Mouse (Mus musculus) cortical plate, adult 2 months (tissue): ENCODE data around the gene Usp42. TPM values are rescaled to one million over a fixed set of nuclear protein-coding genes. Genes with fewer than 3 reads are reported as not detected.

Source experiments
- H3K27ac ChIP-seq: fragments of 200-500 bp; 2 replicates; pipeline ENCODE4 v1.5.1; 2012; ENCODE audit warnings: low read length, control low read depth, inconsistent platforms; ENCODE audit not compliant: insufficient read depth
- H3K4me1 ChIP-seq: fragments of 200-500 bp; 2 replicates; pipeline ENCODE4 v1.6.1; 2011; ENCODE audit warnings: low read length; ENCODE audit not compliant: control insufficient read depth, insufficient read depth
- H3K4me3 ChIP-seq: fragments of 200-500 bp; 2 replicates; pipeline ENCODE4 v1.5.1; 2011; ENCODE audit warnings: mild to moderate bottlenecking, low read length, control low read depth; ENCODE audit not compliant: insufficient read depth
- CTCF ChIP-seq: fragments of 200-500 bp; IDR thresholded peaks from 2 replicates; pipeline ENCODE4 v1.5.1; 2011; ENCODE audit warnings: mild to moderate bottlenecking, control low read depth, low read length; ENCODE audit not compliant: insufficient read depth; ENCODE audit errors: extremely low read depth
- POLR2A ChIP-seq: fragments of 200-500 bp; IDR thresholded peaks from 2 replicates; pipeline ENCODE4 v1.6.1; 2011; ENCODE audit warnings: mild to moderate bottlenecking, low read length, control low read depth; ENCODE audit not compliant: insufficient read depth; ENCODE audit errors: extremely low read depth
- polyA plus RNA-seq: library from polyadenylated mRNA; depleted of rRNA; stranded (reverse); fragments of >200 nt; gene quantifications from 2 replicates; pipeline ENCODE4 v1.2.3, GENCODE M21; 2012

Usp42 gene
- polyA plus RNA-seq, 1 experiment: 10.9 TPM

- no peak overlapping the region for H3K4me3 ChIP-seq
- H3K27ac ChIP-seq: peak overlapping the region; percentile 76; the same call in 1 of the 2 replicates
- peaks cover 13% of the 10 kb centered on the region for H3K4me1 ChIP-seq
- no peak for TF ChIP-seq CTCF
- TF ChIP-seq POLR2A: no peak
These were observed 41.2 kb downstream of the Usp42 start for GRCm38 (mm10) chr5:143690926-143691325.

- H3K27ac ChIP-seq: peak overlapping the region; percentile 76
- H3K4me1 ChIP-seq: peaks cover 14% of the 10 kb centered on the region
- no peak overlapping the region for H3K4me3 ChIP-seq
- TF ChIP-seq POLR2A (no peak), CTCF (no peak)
These were observed 41.7 kb downstream of the Usp42 start for GRCm38 (mm10) chr5:143690392-143690791.

GRCm38 (mm10) chr5:143687589-143687988 is 44.5 kb downstream of the Usp42 start:
- Histone ChIP-seq H3K27ac (no peak overlapping the region), H3K4me3 (no peak overlapping the region), H3K4me1 (peaks cover 24% of the 10 kb centered on the region)
- TF ChIP-seq POLR2A: no peak

GRCm38 (mm10) chr5:143686456-143686855 is 45.6 kb downstream of the Usp42 start:
- no peak for TF ChIP-seq POLR2A
- no peak for TF ChIP-seq CTCF
- H3K4me3 ChIP-seq: no peak overlapping the region
- peaks cover 23% of the 10 kb centered on the region for H3K4me1 ChIP-seq
- no peak overlapping the region for H3K27ac ChIP-seq

- Histone ChIP-seq H3K4me1 (peaks cover 19% of the 10 kb centered on the region), H3K27ac (no peak overlapping the region), H3K4me3 (no peak overlapping the region)
- TF ChIP-seq POLR2A (no peak), CTCF (no peak)
These were observed 47.1 kb downstream of the Usp42 start for GRCm38 (mm10) chr5:143684911-143685390.

GRCm38 (mm10) chr5:143683696-143684095 is 48.4 kb downstream of the Usp42 start:
- no peak overlapping the region for H3K27ac ChIP-seq
- H3K4me3 ChIP-seq: no peak overlapping the region
- TF ChIP-seq POLR2A: no peak
- no peak for TF ChIP-seq CTCF
- H3K4me1 ChIP-seq: peaks cover 15% of the 10 kb centered on the region

GRCm38 (mm10) chr5:143679654-143680053 is 52.4 kb downstream of the Usp42 start:
- no peak overlapping the region for H3K4me3 ChIP-seq
- peaks cover 9% of the 10 kb centered on the region for H3K4me1 ChIP-seq
- TF ChIP-seq CTCF: no peak
- TF ChIP-seq POLR2A: no peak
- no peak overlapping the region for H3K27ac ChIP-seq

GRCm38 (mm10) chr5:143678634-143679271 is 53.3 kb downstream of the Usp42 start:
- H3K27ac ChIP-seq: no peak overlapping the region
- H3K4me1 ChIP-seq: peaks cover 4% of the 10 kb centered on the region
- no peak for TF ChIP-seq POLR2A
- TF ChIP-seq CTCF: no peak
- no peak overlapping the region for H3K4me3 ChIP-seq

GRCm38 (mm10) chr5:143677363-143677762 is 54.7 kb downstream of the Usp42 start:
- H3K4me3 ChIP-seq: no peak overlapping the region
- TF ChIP-seq POLR2A (no peak), CTCF (no peak)
- no peaks in the 10 kb centered on the region for H3K4me1 ChIP-seq
- no peak overlapping the region for H3K27ac ChIP-seq

GRCm38 (mm10) chr5:143676218-143676985 is 55.7 kb downstream of the Usp42 start:
- Histone ChIP-seq H3K4me1 (peaks cover 2% of the 10 kb centered on the region; the same call in 1 of the 2 replicates), H3K27ac (no peak overlapping the region), H3K4me3 (no peak overlapping the region)
- TF ChIP-seq CTCF (no peak), POLR2A (no peak)
